Mouse (Mus musculus) heart, adult 2 months (tissue): Measurements from ENCODE around the gene Chn2. TPM values are rescaled to one million over a fixed set of nuclear protein-coding genes. Genes with fewer than 3 reads are reported as not detected.

Experiments used
- DNase-seq, 2 experiments: peaks; one replicate each; pipeline ENCODE4 v3.0.0; 2021
- H3K27ac ChIP-seq: fragments of 200-600 bp; 2 replicates; pipeline ENCODE4 v1.8.1; 2022
- H3K27me3 ChIP-seq: fragments of 200-500 bp; 2 replicates; pipeline ENCODE4 v1.6.1; 2012; ENCODE audit warnings: mild to moderate bottlenecking, low read length, inconsistent platforms, mixed read lengths; ENCODE audit not compliant: control insufficient read depth, insufficient read depth
- H3K36me3 ChIP-seq: fragments of 200-500 bp; 2 replicates; pipeline ENCODE4 v1.6.1; 2012; ENCODE audit warnings: low read length, inconsistent platforms; ENCODE audit not compliant: control insufficient read depth, insufficient read depth
- H3K4me1 ChIP-seq: fragments of 200-500 bp; 2 replicates; pipeline ENCODE4 v1.6.1; 2011; ENCODE audit warnings: low read length; ENCODE audit not compliant: control insufficient read depth, insufficient read depth
- H3K4me3 ChIP-seq: fragments of 200-600 bp; 2 replicates; pipeline ENCODE4 v1.8.1; 2022
- H3K79me2 ChIP-seq: fragments of 200-500 bp; replicated peaks from 2 replicates; pipeline ENCODE4 v1.6.1; 2012; ENCODE audit warnings: mild to moderate bottlenecking, inconsistent platforms, low read length, moderate library complexity, mixed read lengths; ENCODE audit not compliant: control insufficient read depth, insufficient read depth
- H3K9ac ChIP-seq: fragments of 200-500 bp; 2 replicates; pipeline ENCODE4 v1.6.1; 2012; ENCODE audit warnings: low read depth, mild to moderate bottlenecking, control low read depth, inconsistent platforms, low read length, mixed read lengths
- CTCF ChIP-seq: fragments of 200-600 bp; IDR thresholded peaks from 2 replicates; pipeline ENCODE4 v1.8.1; 2022; ENCODE audit warnings: antibody characterized with exemption, mild to moderate bottlenecking, moderate library complexity
- EP300 ChIP-seq: fragments of 200-500 bp; IDR thresholded peaks from 2 replicates; pipeline ENCODE4 v1.6.1; 2011; ENCODE audit warnings: low read depth, low read length, control low read depth; ENCODE audit not compliant: insufficient read depth
- POLR2A ChIP-seq: fragments of 200-500 bp; IDR thresholded peaks from 2 replicates; pipeline ENCODE4 v1.6.1; 2011; ENCODE audit warnings: mild to moderate bottlenecking, low read depth, low read length, control low read depth; ENCODE audit not compliant: insufficient read depth
- WGBS: fragments of 180-500 bp; shearing (Covaris S2); methylation state at CpG from one replicate; pipeline ENCODE4 v1.1.7; 2018; 5-methylcytosine and 5-hydroxymethylcytosine counted together
- intact Hi-C: fragments of 180-260 bp; cut with DNase I; formaldehyde crosslinking; loops from one replicate; pipeline ENCODE4 v1.15.1; 2025
- polyA plus RNA-seq: library from polyadenylated mRNA; depleted of rRNA; stranded (reverse); fragments of >200 nt; gene quantifications from 2 replicates; pipeline ENCODE4 v1.2.3, GENCODE M21; 2012
- total RNA-seq, 2 experiments: library from RNA; stranded (reverse); gene quantifications; 2 replicates each; pipeline ENCODE4 v1.2.3; 2021

Chn2 gene
- total and polyA plus RNA-seq, 3 experiments: 2.0 to 2.3 (median 2.3) TPM

DNA sequence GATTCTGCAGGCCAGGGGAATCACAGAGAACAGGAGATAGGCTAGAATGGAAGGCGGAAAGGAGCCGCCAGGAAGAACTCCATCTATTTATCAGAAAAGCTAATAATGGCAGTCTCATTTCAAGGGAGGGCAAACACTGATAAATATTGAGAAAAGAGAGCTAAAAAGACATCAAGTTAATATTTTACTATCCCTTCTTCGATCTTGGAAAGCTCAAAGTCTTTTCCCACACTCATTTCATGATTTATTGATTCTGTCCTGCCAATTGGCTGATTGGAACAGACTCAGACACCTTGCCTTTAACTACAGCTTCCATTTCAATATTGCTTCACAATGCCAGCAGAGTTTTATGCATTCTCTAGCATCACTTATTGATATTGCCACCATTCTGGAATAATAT is 85.2 kb downstream of the Chn2 start:
- TF ChIP-seq EP300: no peak
- TF ChIP-seq CTCF: no peak
- no peak for TF ChIP-seq POLR2A
- H3K9ac ChIP-seq: no peak overlapping the region
- 75% methylated on average over 3 of the region's 3 CpGs for WGBS

DNA sequence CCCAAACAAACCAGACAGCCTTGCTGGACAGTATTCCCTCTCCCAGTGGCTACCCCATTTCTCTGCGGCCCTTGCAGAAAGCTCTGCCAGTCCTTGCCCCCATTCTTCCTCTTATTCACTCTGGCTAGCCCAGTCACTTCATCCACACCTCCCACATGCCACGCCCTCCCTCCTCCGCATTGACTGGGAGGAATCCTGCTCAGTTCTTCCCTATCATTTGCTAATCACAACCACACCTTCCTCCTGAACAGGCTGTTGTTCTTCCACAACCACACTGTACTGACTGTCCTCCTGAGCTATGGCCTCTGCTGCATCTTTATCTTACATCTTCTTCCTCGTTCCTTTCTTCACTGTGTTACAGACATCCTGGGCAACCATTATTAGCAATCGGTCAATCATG is 86.2 kb downstream of the Chn2 start:
- no peaks in the 10 kb centered on the region for H3K4me1 ChIP-seq
- TF ChIP-seq CTCF (no peak), POLR2A (no peak), EP300 (no peak)
- H3K27ac ChIP-seq: no peak overlapping the region
- H3K9ac ChIP-seq: no peak overlapping the region
- intact Hi-C loops: no loop called here
- no peak overlapping the region for H3K4me3 ChIP-seq
- 72% methylated on average over 5 of the region's 5 CpGs for WGBS
- H3K36me3 ChIP-seq: no peaks in the 10 kb centered on the region
- no peaks in the 10 kb centered on the region for H3K27me3 ChIP-seq
- DNase-seq: no peak
- H3K79me2 ChIP-seq: no peaks in the 10 kb centered on the region

More for the DNA sequence above, 85.2 kb downstream of the Chn2 start:
- H3K36me3 ChIP-seq: no peaks in the 10 kb centered on the region
- H3K4me3 ChIP-seq: no peak overlapping the region
- no peaks in the 10 kb centered on the region for H3K27me3 ChIP-seq
- DNase-seq: no peak
- H3K79me2 ChIP-seq: no peaks in the 10 kb centered on the region
- H3K27ac ChIP-seq: no peak overlapping the region
- intact Hi-C loops: no loop called here
- no peaks in the 10 kb centered on the region for H3K4me1 ChIP-seq

DNA sequence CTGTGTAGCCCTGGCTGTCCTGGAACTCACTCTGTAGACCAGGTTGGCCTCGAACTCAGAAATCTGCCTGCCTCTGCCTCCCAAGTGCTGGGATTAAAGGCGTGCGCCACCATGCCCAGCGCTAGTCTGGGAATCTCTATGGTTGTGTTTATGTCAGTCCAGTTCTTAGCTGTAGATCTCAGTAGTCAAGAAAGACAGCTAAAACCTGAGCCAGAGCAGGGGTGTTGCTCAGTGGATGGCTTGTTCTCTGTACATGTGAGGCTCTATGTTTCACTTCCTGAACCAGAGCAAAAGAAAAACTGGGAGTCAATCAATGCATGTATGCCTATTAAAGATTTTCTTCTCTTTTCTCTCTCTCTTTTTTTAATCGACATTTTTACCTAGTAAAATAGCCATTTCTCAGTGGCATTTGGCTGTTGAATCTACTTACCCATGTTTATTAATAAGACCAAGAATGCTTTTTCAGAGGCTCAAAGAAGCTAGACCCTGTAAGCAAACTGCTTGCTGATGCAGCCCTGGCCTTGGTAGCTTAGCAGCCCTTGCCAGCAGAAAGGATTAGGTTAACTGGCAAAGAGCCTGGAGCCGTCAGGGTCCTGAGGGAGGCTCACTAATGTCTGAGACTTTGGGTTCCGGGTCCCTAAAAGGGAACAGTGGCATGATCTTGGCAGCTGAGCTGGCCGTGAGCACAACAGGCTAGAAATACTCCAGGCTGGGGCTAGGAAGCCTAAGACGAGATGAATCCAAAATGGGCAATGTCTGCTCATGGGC is 87.1 kb downstream of the Chn2 start:
- Histone ChIP-seq H3K27me3 (no peaks in the 10 kb centered on the region), H3K9ac (no peak overlapping the region), H3K4me1 (no peaks in the 10 kb centered on the region), H3K27ac (no peak overlapping the region), H3K4me3 (no peak overlapping the region), H3K36me3 (no peaks in the 10 kb centered on the region), H3K79me2 (no peaks in the 10 kb centered on the region)
- intact Hi-C loops: no loop called here
- WGBS: 74% methylated on average over 9 of the region's 9 CpGs
- DNase-seq: no peak
- TF ChIP-seq CTCF (no peak), EP300 (no peak), POLR2A (no peak)

DNA sequence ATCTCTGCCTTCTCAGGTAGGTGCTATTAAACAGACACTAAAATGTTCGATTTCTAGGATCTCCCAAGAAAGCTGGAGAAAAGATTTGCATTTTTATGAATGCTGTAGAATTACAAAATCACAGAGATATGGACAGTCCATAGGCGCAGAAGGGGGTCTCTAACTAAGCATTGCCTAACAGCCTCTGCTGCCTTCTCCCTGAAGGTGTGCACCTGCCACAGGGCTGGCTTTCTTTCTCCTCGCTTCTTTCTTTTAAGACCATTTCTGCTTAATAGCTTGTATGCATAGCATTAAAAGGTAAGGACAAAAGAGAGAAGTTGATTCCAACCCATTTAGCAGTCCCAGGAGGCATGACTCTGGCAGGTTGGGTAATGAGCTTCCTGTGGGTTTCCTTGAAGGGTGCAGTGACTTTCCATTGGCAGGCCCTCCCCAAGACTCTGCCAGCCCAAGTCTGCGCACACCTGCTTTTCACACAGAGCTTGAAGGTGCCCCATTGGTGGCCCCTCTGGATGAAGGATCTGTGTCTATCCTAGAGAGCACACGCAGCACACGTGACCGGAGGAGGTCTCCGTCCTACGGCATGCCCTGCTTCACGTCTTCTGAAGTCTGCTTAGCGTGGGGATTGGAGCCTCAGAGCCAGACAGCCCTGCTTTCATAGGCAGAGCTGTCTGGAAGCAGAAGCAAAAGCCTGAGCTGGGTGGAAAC is 87.8 kb downstream of the Chn2 start:
- H3K4me3 ChIP-seq: no peak overlapping the region
- intact Hi-C loops: no loop called here
- no peaks in the 10 kb centered on the region for H3K4me1 ChIP-seq
- H3K27me3 ChIP-seq: no peaks in the 10 kb centered on the region
- no peaks in the 10 kb centered on the region for H3K36me3 ChIP-seq
- H3K9ac ChIP-seq: no peak overlapping the region
- H3K79me2 ChIP-seq: no peaks in the 10 kb centered on the region
- 87% methylated on average over 11 of the region's 11 CpGs for WGBS
- DNase-seq: no peak
- TF ChIP-seq CTCF (no peak), POLR2A (no peak), EP300 (no peak)
- H3K27ac ChIP-seq: no peak overlapping the region

DNA sequence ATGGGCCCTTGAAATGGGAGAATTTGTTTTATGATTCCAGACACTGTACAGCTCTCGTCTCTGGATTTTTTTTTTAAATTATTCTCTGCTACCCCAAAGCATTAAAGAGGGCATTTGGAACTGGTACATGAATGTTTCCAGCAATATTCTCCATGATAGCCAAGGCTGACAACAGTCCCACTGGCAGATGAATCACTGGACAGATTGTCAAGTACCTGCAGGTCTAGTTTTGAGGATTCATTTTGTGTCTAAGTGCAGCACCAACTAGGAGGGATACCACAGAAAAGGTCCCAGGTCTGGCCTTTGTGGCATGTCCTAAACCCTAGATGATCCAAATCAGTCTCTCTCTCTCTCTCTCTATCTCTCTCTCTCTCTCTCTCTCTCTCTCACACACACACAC is 89.3 kb downstream of the Chn2 start:
- Histone ChIP-seq H3K36me3 (no peaks in the 10 kb centered on the region), H3K4me3 (no peak overlapping the region), H3K9ac (no peak overlapping the region), H3K27ac (no peak overlapping the region), H3K27me3 (no peaks in the 10 kb centered on the region), H3K4me1 (no peaks in the 10 kb centered on the region), H3K79me2 (no peaks in the 10 kb centered on the region)
- DNase-seq: no peak
- WGBS: 90% methylated on average over 1 of the region's 1 CpGs
- TF ChIP-seq EP300: no peak
- TF ChIP-seq POLR2A: no peak
- no peak for TF ChIP-seq CTCF
- intact Hi-C loops: no loop called here

DNA sequence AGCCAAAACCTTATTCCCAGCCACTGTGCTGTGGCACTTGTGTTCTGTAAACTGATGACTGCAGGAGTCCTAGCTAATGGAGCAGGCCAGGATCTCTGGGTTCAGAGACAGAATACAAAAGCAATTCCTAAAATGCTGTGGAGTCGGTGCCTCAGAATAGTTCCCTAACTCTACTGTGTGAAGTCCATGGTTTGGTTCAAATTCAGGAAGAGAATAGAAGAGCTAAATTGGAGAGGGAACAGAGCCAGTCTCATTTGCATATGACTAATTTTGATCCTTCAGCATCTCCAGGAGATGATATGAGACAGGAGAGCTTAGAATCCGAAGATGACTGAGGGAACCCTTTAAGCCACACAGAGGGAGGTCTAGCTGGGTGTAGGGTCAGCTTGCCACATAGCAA is 90.2 kb downstream of the Chn2 start:
- Histone ChIP-seq H3K4me3 (no peak overlapping the region), H3K27ac (no peak overlapping the region), H3K9ac (no peak overlapping the region), H3K27me3 (no peaks in the 10 kb centered on the region), H3K36me3 (no peaks in the 10 kb centered on the region), H3K79me2 (no peaks in the 10 kb centered on the region), H3K4me1 (no peaks in the 10 kb centered on the region)
- WGBS: 77% methylated on average over 2 of the region's 2 CpGs
- TF ChIP-seq POLR2A: no peak
- TF ChIP-seq EP300: no peak
- TF ChIP-seq CTCF: no peak
- intact Hi-C loops: no loop called here
- DNase-seq: no peak
